Mouse (Mus musculus) forelimb bud, embryonic 11.5 days (tissue): ENCODE data around the gene Rho.

Experiments used
- DNase-seq: peaks from one replicate; pipeline ENCODE4 v3.0.0-alpha.2; 2012; ENCODE audit warnings: low read depth, low spot score

Rho gene

GRCm38 (mm10) chr6:115915601-115916445, 15.7 kb upstream of the Rho start:
- DNase-seq = no peak

- DNase-seq = no peak
Measured at GRCm38 (mm10) chr6:115916611-115917010, 14.9 kb upstream of the Rho start.

DNA sequence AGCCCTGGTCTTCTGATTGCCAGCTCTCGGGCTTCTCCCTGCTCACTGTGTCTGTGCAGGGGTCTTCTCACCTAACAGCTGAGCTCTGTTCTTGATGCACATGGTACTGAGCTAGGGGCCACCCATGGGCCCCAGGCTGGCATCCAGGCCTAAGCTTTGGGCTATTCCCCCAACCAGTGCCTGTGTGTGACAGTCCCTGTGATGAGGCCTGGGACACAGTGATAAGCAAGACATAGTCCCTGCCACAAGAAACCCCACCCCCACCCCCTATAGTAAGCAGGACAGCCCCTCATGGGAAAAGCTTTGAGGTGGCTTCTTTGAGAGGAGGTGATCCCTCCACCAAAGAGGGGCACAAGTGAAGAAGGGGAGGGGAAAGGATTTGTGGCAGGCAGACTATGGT, 12.9 kb upstream of the Rho start:
- no peak for DNase-seq

GRCm38 (mm10) chr6:115919876-115920275, 11.7 kb upstream of the Rho start:
- DNase-seq = no peak

DNA sequence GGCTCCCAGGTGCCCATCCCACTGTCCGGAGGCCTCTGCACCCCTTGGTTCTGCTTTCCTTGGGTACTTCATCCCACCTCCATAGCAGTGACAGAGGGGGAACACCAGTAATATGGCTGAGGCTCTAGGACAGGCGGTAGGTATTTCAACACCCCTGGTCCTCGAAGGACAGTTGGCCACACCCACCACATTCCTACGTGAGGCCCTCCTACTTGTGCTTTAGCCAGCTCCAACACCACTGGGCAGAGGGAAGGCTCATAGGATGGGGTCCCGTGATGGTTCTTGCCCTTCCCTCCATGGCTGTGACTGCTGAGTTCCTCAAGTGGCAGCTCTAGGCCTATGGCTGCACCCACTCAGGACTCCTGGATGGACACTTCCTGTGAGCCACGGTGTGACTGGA, 6.7 kb upstream of the Rho start:
- DNase-seq = no peak

DNA sequence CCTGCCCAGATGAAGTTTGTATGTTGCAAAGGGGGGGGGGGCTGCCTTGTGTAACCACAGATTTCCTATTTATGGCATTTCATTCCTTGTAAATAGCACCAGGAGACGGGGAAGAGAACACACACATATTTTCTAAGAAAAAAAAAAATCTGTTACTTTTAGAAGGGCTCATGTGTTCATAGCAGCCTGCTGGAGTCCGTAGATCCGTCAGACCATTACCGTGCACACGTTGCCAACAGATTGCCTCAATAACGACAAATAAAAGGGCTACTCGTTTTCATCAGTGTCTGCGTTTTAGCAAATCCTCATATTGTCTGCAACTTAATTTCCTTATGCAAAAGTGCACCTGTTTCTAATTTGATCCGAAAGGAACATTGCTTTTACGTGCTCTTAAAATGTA, 5.1 kb upstream of the Rho start:
- DNase-seq = peak; percentile 16

DNA sequence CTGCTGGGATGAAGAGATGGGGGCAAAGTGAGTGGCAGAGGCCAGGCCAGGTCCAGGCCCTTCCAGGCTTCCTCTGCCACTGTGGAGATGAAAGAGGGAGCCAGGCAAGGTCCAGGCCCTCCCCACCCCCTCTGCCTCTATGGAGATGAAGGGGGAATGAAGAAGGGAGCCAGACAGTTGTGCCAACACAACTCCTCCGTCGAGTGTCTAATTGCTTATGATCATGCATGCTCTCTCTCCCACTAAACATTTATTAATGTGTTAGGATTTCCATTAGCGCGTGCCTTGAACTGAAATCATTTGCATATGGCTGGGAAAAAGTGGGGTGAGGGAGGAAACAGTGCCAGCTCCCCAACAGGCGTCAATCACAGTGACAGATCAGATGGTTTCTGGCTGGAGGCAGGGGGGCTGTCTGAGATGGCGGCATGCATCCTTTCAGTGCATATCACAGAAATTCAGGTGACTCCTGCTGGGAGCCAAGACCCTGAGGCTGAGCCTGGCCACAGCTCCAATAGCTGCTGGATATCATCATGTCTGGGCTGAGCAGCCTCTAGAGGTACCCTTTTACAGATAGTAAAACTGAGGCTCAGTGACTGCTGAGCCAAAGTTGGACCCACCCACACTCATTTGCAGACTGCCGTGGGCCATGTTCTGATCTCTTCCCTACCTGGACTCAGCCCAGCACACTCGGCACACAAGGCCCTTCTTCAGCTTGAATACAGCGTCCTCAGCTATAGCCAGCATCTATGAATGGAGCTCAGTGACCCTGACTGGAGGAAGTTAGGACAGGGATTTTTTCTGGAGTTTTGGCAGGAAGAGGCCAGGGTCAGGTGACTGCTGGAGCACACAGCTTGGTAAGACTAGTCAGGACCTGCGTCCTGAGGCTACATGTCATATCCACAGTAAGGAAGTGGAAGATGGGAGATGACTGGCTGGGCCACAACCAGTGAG, 4.0 kb upstream of the Rho start:
- no peak for DNase-seq

- DNase-seq = no peak
Measured at GRCm38 (mm10) chr6:115930018-115930417, 1.5 kb upstream of the Rho start.

DNA sequence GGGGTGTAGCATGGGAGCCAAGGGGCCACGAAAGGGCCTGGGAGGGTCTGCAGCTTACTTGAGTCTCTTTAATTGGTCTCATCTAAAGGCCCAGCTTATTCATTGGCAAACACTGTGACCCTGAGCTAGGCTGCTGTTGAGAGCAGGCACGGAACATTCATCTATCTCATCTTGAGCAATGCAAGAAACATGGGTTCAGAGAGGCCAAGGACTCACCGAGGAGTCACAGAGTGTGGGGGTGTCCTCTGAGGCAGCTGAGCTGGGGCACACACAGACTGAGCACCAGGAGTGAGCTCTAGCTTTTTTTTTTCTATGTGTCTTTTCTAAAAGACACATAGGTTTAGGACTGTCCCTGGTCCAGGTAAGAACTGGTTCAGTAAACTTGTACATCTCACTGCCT, 843 bp downstream of the Rho start:
- no peak for DNase-seq

DNA sequence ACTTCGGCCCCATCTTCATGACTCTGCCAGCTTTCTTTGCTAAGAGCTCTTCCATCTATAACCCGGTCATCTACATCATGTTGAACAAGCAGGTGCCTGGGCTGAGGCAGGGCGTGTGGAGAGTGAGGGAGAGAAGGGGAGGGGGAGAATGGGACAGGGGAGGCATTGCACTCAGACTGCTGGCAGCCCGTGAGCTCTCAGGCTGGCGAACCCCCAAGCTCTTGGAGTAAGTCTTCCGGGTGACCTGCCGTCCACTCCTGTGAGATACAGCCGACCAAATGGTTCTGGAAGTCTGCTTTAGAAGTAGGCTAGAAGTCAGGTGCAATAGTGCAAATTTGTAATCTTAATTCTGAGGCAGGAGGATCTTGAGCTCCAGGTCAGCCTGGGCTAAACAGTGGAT, 4.0 kb downstream of the Rho start:
- no peak for DNase-seq

GRCm38 (mm10) chr6:115938011-115938410, 6.5 kb downstream of the Rho start:
- no peak for DNase-seq

DNA sequence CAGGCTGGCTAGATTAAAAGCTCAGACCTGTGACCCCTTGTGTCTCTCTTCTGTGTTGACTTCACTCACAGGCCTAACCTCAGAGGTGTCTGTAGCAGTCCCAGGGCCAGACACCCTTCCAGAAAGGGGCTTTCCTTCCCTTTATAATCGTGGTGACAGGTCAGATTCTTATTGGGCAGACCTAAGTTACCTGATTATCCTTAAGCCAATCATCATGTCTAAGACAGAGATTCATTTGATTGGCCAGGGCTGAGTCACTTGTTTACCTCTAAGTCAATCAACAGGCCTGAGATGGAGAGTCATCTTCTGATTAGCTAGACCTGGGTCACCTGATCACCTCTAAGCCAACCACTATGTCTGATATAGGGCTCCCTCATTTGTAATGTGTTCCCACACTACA, 7.2 kb downstream of the Rho start:
- DNase-seq = no peak

DNA sequence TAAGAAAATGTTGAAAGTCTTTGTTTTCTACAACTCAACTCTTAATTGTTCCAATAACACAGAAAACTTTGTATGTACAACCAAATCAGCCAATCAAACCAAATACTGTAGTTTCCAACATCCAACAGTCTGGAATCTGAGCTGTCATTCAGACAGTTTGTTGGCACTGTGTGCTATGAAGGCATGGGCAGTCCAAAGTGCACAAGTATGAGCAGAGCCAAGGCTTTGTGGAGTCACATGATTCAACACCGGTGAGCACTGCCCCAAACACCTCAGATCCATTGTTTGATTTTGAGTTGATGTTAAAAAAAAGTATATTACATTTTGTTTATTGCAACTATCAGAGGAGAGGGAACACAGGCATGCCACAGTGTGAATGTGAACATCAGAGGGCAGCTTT, 9.1 kb downstream of the Rho start:
- DNase-seq = no peak

GRCm38 (mm10) chr6:115941128-115941527, 9.6 kb downstream of the Rho start:
- DNase-seq = no peak

- DNase-seq = no peak
Measured at GRCm38 (mm10) chr6:115943498-115944427, 12.2 kb downstream of the Rho start.

- DNase-seq = no peak
Measured at GRCm38 (mm10) chr6:115944638-115945037, 13.1 kb downstream of the Rho start, which contains the start of gene H1foo. Gene H1foo, plus strand, starts transcription at chr6:115944938.

- no peak for DNase-seq
Measured at GRCm38 (mm10) chr6:115945633-115946032, 14.1 kb downstream of the Rho start.

DNA sequence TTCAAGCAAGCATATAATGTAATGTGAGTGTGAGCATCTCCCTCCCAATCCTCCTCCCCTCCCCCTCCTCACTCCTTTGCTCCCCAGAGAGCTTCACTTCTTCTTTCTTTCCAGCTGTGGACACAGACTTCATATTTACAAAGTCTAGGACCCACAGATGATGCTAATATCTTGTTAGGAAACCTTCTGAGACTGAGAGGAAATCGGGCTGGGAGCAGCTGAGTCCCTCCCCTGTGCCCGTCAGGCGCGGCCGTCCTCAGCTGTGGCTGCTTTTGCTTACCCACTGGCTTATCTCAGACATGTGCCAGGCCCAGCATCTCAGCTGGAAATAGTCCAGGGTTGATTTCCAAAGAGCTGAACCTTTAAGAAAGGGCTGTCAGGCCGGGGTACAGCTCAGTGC, 14.8 kb downstream of the Rho start:
- DNase-seq = no peak

DNA sequence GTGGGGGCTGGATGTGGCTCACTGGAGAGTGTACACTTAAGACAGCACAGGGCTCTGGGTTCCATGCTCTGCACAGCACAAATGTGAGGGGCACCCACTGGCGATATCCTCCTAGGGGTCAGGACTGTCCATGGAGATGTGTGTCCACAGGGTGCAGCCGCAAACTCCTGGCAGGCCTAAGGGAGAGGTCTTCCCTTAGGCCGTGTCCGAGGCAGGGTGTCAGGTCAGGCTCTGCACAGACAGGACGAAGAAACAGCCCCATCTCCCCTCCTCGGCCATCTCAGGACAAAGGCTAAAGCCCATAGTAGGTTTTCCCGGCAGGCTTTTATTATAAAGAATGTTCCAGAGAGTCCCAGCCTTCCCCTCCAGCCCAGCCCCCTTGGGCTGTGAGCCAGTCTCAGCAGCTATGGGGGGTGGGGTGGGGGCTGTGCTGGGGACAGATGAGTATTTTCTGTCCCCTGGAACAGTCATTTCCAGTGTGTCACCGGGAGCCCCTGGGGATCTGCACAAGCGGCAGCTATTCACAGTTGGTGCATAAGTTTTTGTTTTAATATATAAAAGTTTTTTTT, 23.0 kb downstream of the Rho start:
- no peak for DNase-seq

- no peak for DNase-seq
Measured at GRCm38 (mm10) chr6:115955169-115955568, 23.6 kb downstream of the Rho start.

DNA sequence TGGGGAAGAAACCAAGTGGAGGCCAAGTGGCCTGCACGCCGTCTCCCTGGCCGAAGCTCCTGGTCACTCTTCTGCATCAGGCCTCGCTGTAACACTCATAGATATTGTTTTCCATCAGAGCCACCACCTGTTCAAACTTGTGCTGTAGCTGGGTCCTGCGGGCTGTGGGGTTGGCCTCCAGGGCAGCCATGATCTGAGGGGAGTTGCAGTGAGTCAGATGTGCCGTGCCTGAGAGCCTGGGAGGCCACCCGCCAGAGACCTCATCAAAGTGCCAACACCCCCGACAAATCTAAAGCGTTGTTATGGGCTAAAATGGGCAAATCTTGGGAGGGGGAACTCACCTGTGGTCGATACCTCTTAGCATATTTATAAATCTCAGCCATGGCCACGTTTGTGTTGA, 24.1 kb downstream of the Rho start:
- no peak for DNase-seq
